Comparison of ENCODE assay signal across 9 mouse cellular contexts in the genomic region with DNA sequence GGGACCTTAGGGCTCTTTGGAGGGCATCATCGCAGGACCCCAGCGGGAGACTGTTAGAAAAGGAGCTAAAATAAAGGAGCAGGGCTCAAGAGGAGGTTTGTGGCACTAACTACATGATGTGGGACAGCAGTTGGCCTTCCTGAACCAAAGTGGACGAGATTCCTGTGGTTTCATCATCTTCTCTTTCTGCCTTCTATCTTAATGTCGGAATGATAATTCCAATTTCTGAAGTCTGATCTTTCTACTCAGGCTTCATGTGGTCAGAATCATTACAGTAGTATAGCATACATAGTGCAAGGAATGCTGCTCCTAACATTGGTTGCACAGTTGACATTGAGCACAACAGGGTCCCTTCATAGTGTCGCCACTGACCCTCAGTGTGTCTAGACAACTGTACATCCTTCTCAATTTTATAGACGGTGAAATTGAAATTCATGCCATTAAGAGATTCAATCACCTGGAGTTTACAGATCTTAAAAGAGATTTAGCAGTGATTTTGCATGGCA. TPM values are rescaled to one million over a fixed set of nuclear protein-coding genes. Genes with fewer than 3 reads are reported as not detected.
DNase-seq lines count a peak whose midpoint lies in the region; ATAC-seq and TF ChIP-seq lines count a peak whose summit lies in the region.
"Had no signal": no experiment of that assay in that cellular context is flagged by ENCODE, and none has a peak within 500 bp of the region (broad histone marks: within the 10 kb centered on the region; RNA-seq: fewer than 3 reads in every experiment).

No protein-coding gene starts in this region.

- no peak for TF ChIP-seq CTCF in bone marrow macrophage, adult 2 months (IDR thresholded peaks at IDR 0.05; ENCODE audit: low read depth, low read length)

- peaks cover 6% of the 10 kb centered on the region; the same call in 1 of the 2 replicates for H3K4me1 ChIP-seq in heart, embryonic 15.5 days (replicated peaks)
- no peaks in the 10 kb centered on the region for H3K4me1 ChIP-seq in bone marrow macrophage, adult 2 months (ENCODE audit: control insufficient read depth, insufficient read depth, low read length)
- no peaks in the 10 kb centered on the region for H3K4me1 ChIP-seq in hindbrain, embryonic 11.5 days (replicated peaks; ENCODE audit: control insufficient read depth, insufficient read depth, low read length)
- no peaks in the 10 kb centered on the region; the same call in 1 of the 2 replicates for H3K4me1 ChIP-seq in midbrain, embryonic 12.5 days

- no peak overlapping the region for H3K27ac ChIP-seq in heart, embryonic 15.5 days
- H3K27ac ChIP-seq in bone marrow macrophage, adult 2 months (ENCODE audit: insufficient read depth, low read depth, low read length), result no peak overlapping the region
- peak overlapping the region; percentile 76 for H3K27ac ChIP-seq in hindbrain, embryonic 11.5 days (ENCODE audit: low read depth, low read length)
- peak overlapping the region; percentile 76 for H3K27ac ChIP-seq in midbrain, embryonic 12.5 days (replicated peaks)

- H3K9ac ChIP-seq in heart, embryonic 15.5 days, result peak overlapping the region; percentile 71
- peak overlapping the region; percentile 87 for H3K9ac ChIP-seq in hindbrain, embryonic 11.5 days (ENCODE audit: low read depth, low read length)
- H3K9ac ChIP-seq in midbrain, embryonic 12.5 days (replicated peaks), result peak overlapping the region; percentile 83

- no peak for ATAC-seq in heart, embryonic 15.5 days (replicated peaks; ENCODE audit: insufficient number of reproducible peaks, insufficient read depth, low FRiP score, low read depth)
- ATAC-seq in hindbrain, embryonic 11.5 days (ENCODE audit: low FRiP score), result peak; percentile 56
- ATAC-seq in midbrain, embryonic 12.5 days (ENCODE audit: low FRiP score, low read depth), result peak; percentile 45; the same call in 1 of the 2 replicates
- ATAC-seq in monocyte, adult 5-6 weeks (replicated peaks; ENCODE audit: insufficient number of reproducible peaks, low FRiP score, low TSS enrichment, poor library complexity, severe bottlenecking), result no peak

- WGBS in heart, embryonic 15.5 days, result 27% methylated on average over 6 of the region's 6 CpGs
- 26% methylated on average over 6 of the region's 6 CpGs for WGBS in hindbrain, embryonic 11.5 days
- WGBS in midbrain, embryonic 12.5 days, result 26% methylated on average over 6 of the region's 6 CpGs

- DNase-seq in heart, adult 8-10 months (ENCODE audit: low spot score), result no peak
- no peak for DNase-seq in hindbrain, embryonic 11.5 days (ENCODE audit: low spot score)
- no peak for DNase-seq in left cerebral cortex, adult 11 months (ENCODE audit: low spot score)
- no peak for DNase-seq in kidney, adult 11 months

- peak overlapping the region; percentile 99 for H3K4me2 ChIP-seq in heart, embryonic 15.5 days
- peak overlapping the region; percentile 86 for H3K4me2 ChIP-seq in hindbrain, embryonic 11.5 days (replicated peaks; ENCODE audit: low read depth, low read length)
- H3K4me2 ChIP-seq in midbrain, embryonic 12.5 days (replicated peaks), result peak overlapping the region; percentile 86

- H3K27me3 ChIP-seq in heart, embryonic 15.5 days, result peaks cover 16% of the 10 kb centered on the region
- H3K27me3 ChIP-seq in hindbrain, embryonic 11.5 days (ENCODE audit: control insufficient read depth, insufficient read depth, low read length), result no peaks in the 10 kb centered on the region
- no peaks in the 10 kb centered on the region for H3K27me3 ChIP-seq in midbrain, embryonic 12.5 days

- H3K4me3 ChIP-seq in heart, embryonic 15.5 days, result peak overlapping the region; percentile 75
- peak overlapping the region; percentile 53 for H3K4me3 ChIP-seq in bone marrow macrophage, adult 2 months (ENCODE audit: insufficient read depth, low read length)
- H3K4me3 ChIP-seq in hindbrain, embryonic 11.5 days (ENCODE audit: low read depth, low read length), result peak overlapping the region; percentile 61
- H3K4me3 ChIP-seq in midbrain, embryonic 12.5 days, result peak overlapping the region; percentile 71

- no peak for TF ChIP-seq POLR2A in bone marrow macrophage, adult 2 months (IDR thresholded peaks at IDR 0.05; ENCODE audit: borderline replicate concordance, low read depth, low read length)

- H3K9me3 ChIP-seq in heart, embryonic 15.5 days (replicated peaks), result no peaks in the 10 kb centered on the region
- H3K9me3 ChIP-seq in hindbrain, embryonic 11.5 days (ENCODE audit: control insufficient read depth, low read length), result no peaks in the 10 kb centered on the region
- no peaks in the 10 kb centered on the region for H3K9me3 ChIP-seq in midbrain, embryonic 12.5 days

- H3K36me3 ChIP-seq in heart, embryonic 15.5 days, result no peaks in the 10 kb centered on the region
- no peaks in the 10 kb centered on the region for H3K36me3 ChIP-seq in hindbrain, embryonic 11.5 days (ENCODE audit: control insufficient read depth, insufficient read depth, low read length)
- H3K36me3 ChIP-seq in midbrain, embryonic 12.5 days, result no peaks in the 10 kb centered on the region

RNA-seq across cellular contexts. Expression of a gene that starts 0.4 kb away (rescaled TPM):
- 1.8 and 3.2 TPM in 2 replicates for polyA plus RNA-seq in heart, embryonic 15.5 days (2015; fragmentation: Nextera tagmentation; extraction: Ambion mirVana)
- total RNA-seq in heart, adult 8-10 months (2022), result under 1 TPM; 0.19 to 0.44 (median 0.37) TPM
- polyA plus RNA-seq in bone marrow macrophage, adult 2 months (2012; ENCODE audit: insufficient read depth, insufficient read length, missing spikeins), result not detected in 2 replicates
- polyA plus RNA-seq in hindbrain, embryonic 11.5 days (2014; fragmentation: Nextera tagmentation; extraction: Ambion mirVana), result 13.7 and 14.7 TPM in 2 replicates
- 10.6 and 12.9 TPM in 2 replicates for polyA plus RNA-seq in midbrain, embryonic 12.5 days (2016; fragmentation: Nextera tagmentation; extraction: Ambion mirVana)
- total RNA-seq in monocyte, adult 5-6 weeks (2017), result not detected in 3 replicates
- total RNA-seq: megakaryocyte-erythroid progenitor cell, adult 5-6 weeks had no signal

Comparison
In these comparisons a context has a peak if more than half of its experiments do, and no peak if none do; other contexts are left out.
1. ATAC-seq: peak in hindbrain, embryonic 11.5 days (single experiment) and midbrain, embryonic 12.5 days (single experiment); none in heart, embryonic 15.5 days (single experiment) and monocyte, adult 5-6 weeks (single experiment).
2. H3K27ac ChIP-seq: peak in hindbrain, embryonic 11.5 days (single experiment) and midbrain, embryonic 12.5 days (single experiment); none in heart, embryonic 15.5 days (single experiment) and bone marrow macrophage, adult 2 months (single experiment).
3. Peak in every context shown above with its lines, with median percentiles within 50 percentile points of each other: H3K4me2 ChIP-seq, H3K4me3 ChIP-seq and H3K9ac ChIP-seq.